Mouse (Mus musculus) hindbrain, embryonic 13.5 days (tissue): ENCODE results near the gene Katnb1. TPM values are rescaled to one million over a fixed set of nuclear protein-coding genes. Genes with fewer than 3 reads are reported as not detected.

Source experiments
- ATAC-seq: fragments of 200-750 bp; cut with Nextera tagmentation; 2 replicates; pipeline ENCODE4 v1.8.0; 2017; ENCODE audit warnings: moderate TSS enrichment; ENCODE audit not compliant: low FRiP score
- H3K27ac ChIP-seq: fragments of 300-500 bp; sonication (generic); 2 replicates; pipeline ENCODE4 v1.5.1; 2015; ENCODE audit warnings: inconsistent platforms, mild to moderate bottlenecking, moderate library complexity
- H3K27me3 ChIP-seq: fragments of 300-500 bp; sonication (generic); 2 replicates; pipeline ENCODE4 v1.6.1; 2015; ENCODE audit warnings: mild to moderate bottlenecking, inconsistent platforms
- H3K36me3 ChIP-seq: fragments of 300-500 bp; sonication (generic); 2 replicates; pipeline ENCODE4 v1.6.1; 2015; ENCODE audit warnings: mild to moderate bottlenecking, inconsistent platforms
- H3K4me1 ChIP-seq: fragments of 300-500 bp; sonication (generic); replicated peaks from 2 replicates; pipeline ENCODE4 v1.6.1; 2015; ENCODE audit warnings: inconsistent platforms
- H3K4me2 ChIP-seq: fragments of 300-500 bp; sonication (generic); 2 replicates; pipeline ENCODE4 v1.6.1; 2015; ENCODE audit warnings: inconsistent platforms, mild to moderate bottlenecking, moderate library complexity
- H3K4me3 ChIP-seq: fragments of 300-500 bp; sonication (generic); 2 replicates; pipeline ENCODE4 v1.5.1; 2015; ENCODE audit warnings: mild to moderate bottlenecking, inconsistent platforms
- H3K9ac ChIP-seq: fragments of 300-500 bp; sonication (generic); 2 replicates; pipeline ENCODE4 v1.6.1; 2015; ENCODE audit warnings: mild to moderate bottlenecking, inconsistent platforms
- H3K9me3 ChIP-seq: fragments of 300-500 bp; sonication (generic); 2 replicates; pipeline ENCODE4 v1.6.1; 2016; ENCODE audit warnings: inconsistent platforms
- WGBS: fragments of 180-500 bp; shearing (Covaris S2); methylation state at CpG from one replicate; pipeline ENCODE4 v1.1.7; 2015; 5-methylcytosine and 5-hydroxymethylcytosine counted together
- polyA plus RNA-seq: library from polyadenylated mRNA; unstranded; fragments of >200 nt; fragmentation: Nextera tagmentation; extraction: Ambion mirVana; gene quantifications from 2 replicates; pipeline ENCODE4 v1.2.1, GENCODE M21; 2015

Katnb1 gene
- polyA plus RNA-seq, 1 experiment from 2014 or later: 38.8 TPM

- H3K27ac ChIP-seq: no peak overlapping the region
- H3K4me2 ChIP-seq: no peak overlapping the region
- H3K4me1 ChIP-seq: no peaks in the 10 kb centered on the region
- H3K9me3 ChIP-seq: no peaks in the 10 kb centered on the region
- no peak overlapping the region for H3K9ac ChIP-seq
- no peak overlapping the region for H3K4me3 ChIP-seq
- no peak for ATAC-seq
- peaks cover 100% of the 10 kb centered on the region for H3K36me3 ChIP-seq
- H3K27me3 ChIP-seq: no peaks in the 10 kb centered on the region
- WGBS: 94% methylated on average over 4 of the region's 4 CpGs
These were observed 12.6 kb downstream of the Katnb1 start for GRCm38 (mm10) chr8:95093574-95093973.

- Histone ChIP-seq H3K9ac (no peak overlapping the region), H3K36me3 (peaks cover 99% of the 10 kb centered on the region), H3K4me3 (no peak overlapping the region), H3K27ac (no peak overlapping the region), H3K27me3 (no peaks in the 10 kb centered on the region), H3K4me2 (no peak overlapping the region), H3K4me1 (no peaks in the 10 kb centered on the region), H3K9me3 (no peaks in the 10 kb centered on the region)
- WGBS: 25% methylated on average over 5 of the region's 5 CpGs
- peak; percentile 55; the same call in 1 of the 2 replicates for ATAC-seq
These were observed 18.0 kb downstream of the Katnb1 start for GRCm38 (mm10) chr8:95099009-95099408.

- H3K4me2 ChIP-seq: no peak overlapping the region
- H3K27ac ChIP-seq: no peak overlapping the region
- WGBS: 80% methylated on average over 4 of the region's 4 CpGs
- no peak overlapping the region for H3K4me3 ChIP-seq
- no peak overlapping the region for H3K9ac ChIP-seq
- peaks cover 93% of the 10 kb centered on the region for H3K36me3 ChIP-seq
- H3K9me3 ChIP-seq: no peaks in the 10 kb centered on the region
- ATAC-seq: 0 out of 2 replicates have a peak, but pooled peaks have one; percentile 11
- no peaks in the 10 kb centered on the region for H3K4me1 ChIP-seq
- no peaks in the 10 kb centered on the region for H3K27me3 ChIP-seq
These were observed 21.0 kb downstream of the Katnb1 start for GRCm38 (mm10) chr8:95101972-95102371.

- H3K36me3 ChIP-seq: peaks cover 70% of the 10 kb centered on the region
- no peak overlapping the region for H3K27ac ChIP-seq
- H3K4me2 ChIP-seq: no peak overlapping the region
- no peak for ATAC-seq
- H3K9ac ChIP-seq: no peak overlapping the region
- no peak overlapping the region for H3K4me3 ChIP-seq
- peaks cover 4% of the 10 kb centered on the region; the same call in 1 of the 2 replicates for H3K4me1 ChIP-seq
- H3K9me3 ChIP-seq: no peaks in the 10 kb centered on the region
- H3K27me3 ChIP-seq: no peaks in the 10 kb centered on the region
- 92% methylated on average over 13 of the region's 13 CpGs for WGBS
These were observed 26.3 kb downstream of the Katnb1 start for GRCm38 (mm10) chr8:95107306-95107705.

- Histone ChIP-seq H3K4me3 (no peak overlapping the region), H3K27me3 (no peaks in the 10 kb centered on the region), H3K9ac (no peak overlapping the region), H3K9me3 (no peaks in the 10 kb centered on the region), H3K4me2 (no peak overlapping the region), H3K4me1 (peaks cover 4% of the 10 kb centered on the region; the same call in 1 of the 2 replicates), H3K36me3 (peaks cover 23% of the 10 kb centered on the region), H3K27ac (no peak overlapping the region)
- ATAC-seq: no peak
- 86% methylated on average over 3 of the region's 3 CpGs for WGBS
These were observed 31.6 kb downstream of the Katnb1 start for GRCm38 (mm10) chr8:95112594-95112993.

GRCm38 (mm10) chr8:95113108-95113507, 32.1 kb downstream of the Katnb1 start:
- H3K9ac ChIP-seq: no peak overlapping the region
- no peak overlapping the region for H3K4me2 ChIP-seq
- no peaks in the 10 kb centered on the region for H3K9me3 ChIP-seq
- H3K36me3 ChIP-seq: peaks cover 20% of the 10 kb centered on the region
- no peak overlapping the region for H3K27ac ChIP-seq
- WGBS: 70% methylated on average over 4 of the region's 4 CpGs
- no peaks in the 10 kb centered on the region for H3K27me3 ChIP-seq
- H3K4me3 ChIP-seq: no peak overlapping the region
- H3K4me1 ChIP-seq: peaks cover 4% of the 10 kb centered on the region; the same call in 1 of the 2 replicates
- ATAC-seq: no peak

- no peak overlapping the region for H3K27ac ChIP-seq
- peaks cover 13% of the 10 kb centered on the region for H3K36me3 ChIP-seq
- ATAC-seq: peak; percentile 72; the same call in 1 of the 2 replicates
- H3K4me2 ChIP-seq: no peak overlapping the region
- no peak overlapping the region for H3K4me3 ChIP-seq
- H3K9me3 ChIP-seq: no peaks in the 10 kb centered on the region
- 70% methylated on average over 3 of the region's 3 CpGs for WGBS
- no peaks in the 10 kb centered on the region for H3K27me3 ChIP-seq
- H3K9ac ChIP-seq: no peak overlapping the region
- peaks cover 4% of the 10 kb centered on the region; the same call in 1 of the 2 replicates for H3K4me1 ChIP-seq
These were observed 32.8 kb downstream of the Katnb1 start for GRCm38 (mm10) chr8:95113750-95114149.

GRCm38 (mm10) chr8:95123455-95123854, 42.5 kb downstream of the Katnb1 start:
- Histone ChIP-seq H3K27me3 (no peaks in the 10 kb centered on the region), H3K9ac (no peak overlapping the region), H3K27ac (no peak overlapping the region), H3K36me3 (peaks cover 17% of the 10 kb centered on the region), H3K4me1 (peaks cover 11% of the 10 kb centered on the region; the same call in 1 of the 2 replicates), H3K9me3 (no peaks in the 10 kb centered on the region), H3K4me3 (no peak overlapping the region), H3K4me2 (no peak overlapping the region)
- no peak for ATAC-seq
- WGBS: 89% methylated on average over 5 of the region's 5 CpGs

- H3K9ac ChIP-seq: no peak overlapping the region
- no peak overlapping the region for H3K27ac ChIP-seq
These were observed 45.5 kb downstream of the Katnb1 start for GRCm38 (mm10) chr8:95126497-95126896.

GRCm38 (mm10) chr8:95127658-95128057, 46.7 kb downstream of the Katnb1 start:
- Histone ChIP-seq H3K4me3 (no peak overlapping the region), H3K4me2 (no peak overlapping the region), H3K9me3 (no peaks in the 10 kb centered on the region), H3K4me1 (peaks cover 8% of the 10 kb centered on the region; the same call in 1 of the 2 replicates), H3K27ac (no peak overlapping the region), H3K27me3 (no peaks in the 10 kb centered on the region), H3K9ac (peak overlapping the region; percentile 13; the same call in 1 of the 2 replicates), H3K36me3 (peaks cover 42% of the 10 kb centered on the region)
- ATAC-seq: no peak
- WGBS: 53% methylated on average over 9 of the region's 9 CpGs

More at GRCm38 (mm10) chr8:95126497-95126896, 45.5 kb downstream of the Katnb1 start:
- 89% methylated on average over 11 of the region's 11 CpGs for WGBS
- no peak for ATAC-seq
- Histone ChIP-seq H3K36me3 (peaks cover 30% of the 10 kb centered on the region), H3K9me3 (no peaks in the 10 kb centered on the region), H3K4me2 (no peak overlapping the region), H3K4me1 (peaks cover 11% of the 10 kb centered on the region; the same call in 1 of the 2 replicates), H3K4me3 (no peak overlapping the region), H3K27me3 (no peaks in the 10 kb centered on the region)

GRCm38 (mm10) chr8:95128750-95129260, 47.8 kb downstream of the Katnb1 start:
- H3K36me3 ChIP-seq: peaks cover 52% of the 10 kb centered on the region
- 89% methylated on average over 11 of the region's 11 CpGs for WGBS
- no peak for ATAC-seq

GRCm38 (mm10) chr8:95130966-95131537, 50.1 kb downstream of the Katnb1 start:
- peaks cover 8% of the 10 kb centered on the region; the same call in 1 of the 2 replicates for H3K4me1 ChIP-seq
- no peak overlapping the region for H3K4me2 ChIP-seq
- H3K9ac ChIP-seq: no peak overlapping the region
- peaks cover 5% of the 10 kb centered on the region; the same call in 1 of the 2 replicates for H3K27me3 ChIP-seq
- WGBS: 66% methylated on average over 15 of the region's 15 CpGs
- ATAC-seq: no peak
- no peaks in the 10 kb centered on the region for H3K9me3 ChIP-seq
- H3K36me3 ChIP-seq: peaks cover 45% of the 10 kb centered on the region
- no peak overlapping the region for H3K27ac ChIP-seq
- H3K4me3 ChIP-seq: no peak overlapping the region

More at GRCm38 (mm10) chr8:95128750-95129260, 47.8 kb downstream of the Katnb1 start:
- Histone ChIP-seq H3K9ac (no peak overlapping the region; the same call in 1 of the 2 replicates), H3K9me3 (no peaks in the 10 kb centered on the region), H3K4me3 (no peak overlapping the region), H3K27me3 (0 out of 2 replicates have a peak, but pooled peaks cover 4% of the 10 kb centered on the region), H3K27ac (no peak overlapping the region), H3K4me1 (peaks cover 8% of the 10 kb centered on the region; the same call in 1 of the 2 replicates), H3K4me2 (no peak overlapping the region)
